Mouse (Mus musculus) monocyte, adult 5-6 weeks (primary cell): ENCODE data around the gene Yod1. TPM values are rescaled to one million over a fixed set of nuclear protein-coding genes. Genes with fewer than 3 reads are reported as not detected.

Source experiments
- ATAC-seq: fragments of 153-309, 156-312 bp; replicated peaks from 2 replicates; pipeline ENCODE4 v1.8.0; 2017; ENCODE audit warnings: mild to moderate bottlenecking; ENCODE audit not compliant: low TSS enrichment, insufficient number of reproducible peaks, severe bottlenecking, poor library complexity, low FRiP score
- total RNA-seq: library from RNA; stranded (forward); fragments of 200-1000, 200-491, 200-594 nt; gene quantifications from 3 replicates; pipeline ENCODE4 v1.2.3, GENCODE M21; 2017

Yod1 gene
- total RNA-seq, 1 experiment from 2014 or later: 7.4 TPM

DNA sequence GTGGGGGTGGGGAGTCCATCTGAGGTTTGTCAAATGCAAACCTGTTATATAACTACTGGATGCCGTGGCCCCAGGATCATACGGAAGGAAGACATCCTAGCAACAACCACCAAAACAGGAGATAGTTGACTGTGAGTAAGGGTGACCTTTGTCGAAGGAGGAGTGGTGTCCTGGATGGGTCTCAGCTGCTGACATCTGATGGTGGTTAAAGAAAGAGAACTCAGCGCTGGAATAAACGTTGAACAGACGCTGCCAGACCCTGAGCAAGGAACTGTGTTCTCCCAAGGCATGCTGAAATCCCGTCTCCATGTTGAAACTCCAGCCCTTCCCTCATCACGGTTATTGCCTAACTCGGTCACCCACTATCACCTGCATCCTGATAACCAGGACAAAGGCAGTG, 42.6 kb downstream of the Yod1 start:
- ATAC-seq: no peak

DNA sequence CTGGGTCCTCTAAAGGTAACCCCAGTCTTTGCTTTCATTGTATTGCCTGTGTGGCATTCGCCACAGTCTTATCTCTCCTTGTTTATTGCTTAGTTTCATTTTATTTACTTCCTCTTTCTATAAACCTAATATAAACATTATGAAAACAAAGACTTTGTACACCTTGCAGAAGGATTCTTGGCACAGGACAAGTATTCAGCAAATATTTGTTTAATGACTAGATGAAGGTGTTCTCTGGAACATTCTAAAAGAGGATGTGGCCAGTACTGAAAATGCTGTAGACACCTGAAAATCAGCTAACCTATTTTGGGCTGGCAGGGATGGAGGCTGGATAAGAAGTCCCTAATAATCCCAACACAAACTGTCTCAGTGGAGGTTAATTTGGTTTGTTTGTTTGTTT, 44.5 kb downstream of the Yod1 start:
- no peak for ATAC-seq

DNA sequence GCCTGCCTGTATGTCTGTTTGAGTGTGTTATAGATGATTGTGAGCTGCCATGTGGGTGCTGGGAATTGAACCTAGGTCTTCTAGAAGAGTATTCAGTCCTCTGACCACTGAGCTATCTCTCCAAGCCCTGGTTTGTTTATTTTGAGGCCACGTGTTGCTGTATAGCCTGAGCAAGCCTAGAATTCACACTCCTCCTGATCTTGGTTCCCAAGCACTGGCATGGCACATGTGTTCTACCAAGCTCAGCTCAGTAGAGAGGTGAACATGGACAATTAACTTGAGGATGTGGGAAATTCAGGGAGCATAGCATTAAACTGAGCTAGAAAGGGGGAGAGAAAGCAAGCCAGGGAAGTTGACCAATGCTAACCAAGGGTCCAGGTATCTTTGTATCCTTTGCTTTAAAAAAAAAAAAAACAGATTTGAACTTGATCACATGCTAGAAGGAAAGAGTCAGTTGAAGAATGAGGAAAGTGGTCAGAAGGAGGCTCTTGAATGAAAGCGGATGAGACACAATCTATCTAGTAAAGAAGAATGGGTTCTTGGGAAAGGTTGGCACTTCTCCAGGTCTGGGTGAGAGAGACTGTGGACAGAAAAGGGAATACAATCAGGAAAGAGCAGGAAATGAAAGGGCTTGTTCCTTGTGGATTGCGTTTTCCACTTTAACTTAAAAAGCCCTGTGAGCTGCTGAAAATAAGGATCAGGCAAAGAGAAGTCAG, 45.1 kb downstream of the Yod1 start:
- no peak for ATAC-seq

DNA sequence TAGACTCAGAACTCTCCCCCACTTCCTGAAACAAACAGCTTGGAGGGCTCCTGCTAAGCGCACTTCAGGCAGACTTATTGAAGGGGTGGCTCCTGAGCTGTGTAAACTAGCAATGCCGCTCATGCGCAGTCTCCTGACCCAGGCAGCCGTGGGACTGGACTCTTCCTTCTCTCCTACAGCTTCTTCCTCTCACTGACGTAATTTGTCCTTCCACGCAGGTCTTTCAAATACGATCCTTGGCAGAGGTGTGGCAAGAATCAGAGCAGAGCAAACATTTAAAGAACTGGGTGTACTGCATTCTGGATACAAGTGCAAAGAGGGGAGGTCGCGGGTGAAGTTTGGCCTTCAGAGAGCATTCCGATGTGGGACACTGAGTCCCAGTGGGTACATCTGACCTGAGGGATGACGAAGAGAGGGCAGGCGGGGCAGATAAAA, 46.9 kb downstream of the Yod1 start:
- no peak for ATAC-seq

GRCm38 (mm10) chr1:130767066-130767465, 49.9 kb downstream of the Yod1 start:
- ATAC-seq: no peak

DNA sequence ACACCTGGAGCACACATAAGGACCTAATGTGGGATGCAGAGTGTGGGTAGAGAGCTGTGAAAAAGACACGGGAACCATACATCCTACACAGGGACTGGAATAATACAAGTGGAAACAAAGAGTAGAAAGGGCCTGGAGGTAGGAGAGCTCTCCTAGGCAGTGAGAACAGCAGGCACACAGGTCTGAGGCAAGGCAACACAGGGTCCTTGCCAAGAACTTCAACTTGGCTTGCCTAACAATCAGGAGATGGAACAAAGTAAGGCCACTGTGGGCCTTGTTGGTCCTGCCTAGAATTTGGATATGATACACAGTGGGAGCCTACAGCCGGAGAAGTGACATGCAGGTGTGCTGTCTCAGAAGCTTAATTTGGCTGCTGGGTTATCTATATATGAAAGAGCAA, 52.8 kb downstream of the Yod1 start:
- ATAC-seq: no peak

DNA sequence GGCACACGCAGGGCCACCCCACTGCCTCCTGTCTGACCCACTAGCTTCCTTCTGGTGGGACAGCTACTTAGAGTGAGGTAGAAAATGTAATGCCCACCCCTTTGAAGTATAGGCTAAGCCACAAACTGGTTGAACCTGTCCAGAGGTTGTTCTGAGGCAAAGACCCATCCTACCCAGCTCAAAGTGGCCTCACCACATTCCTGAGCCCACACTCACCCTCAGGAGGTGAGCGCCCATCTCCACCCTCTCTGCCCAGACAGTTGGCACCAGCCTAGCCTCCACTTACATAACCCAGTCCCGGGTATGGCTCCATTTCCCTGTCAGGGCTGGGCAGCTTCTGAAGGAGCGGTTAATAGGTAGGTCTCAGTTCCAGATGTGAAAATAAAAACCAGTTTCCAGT, 53.4 kb downstream of the Yod1 start:
- ATAC-seq: no peak

DNA sequence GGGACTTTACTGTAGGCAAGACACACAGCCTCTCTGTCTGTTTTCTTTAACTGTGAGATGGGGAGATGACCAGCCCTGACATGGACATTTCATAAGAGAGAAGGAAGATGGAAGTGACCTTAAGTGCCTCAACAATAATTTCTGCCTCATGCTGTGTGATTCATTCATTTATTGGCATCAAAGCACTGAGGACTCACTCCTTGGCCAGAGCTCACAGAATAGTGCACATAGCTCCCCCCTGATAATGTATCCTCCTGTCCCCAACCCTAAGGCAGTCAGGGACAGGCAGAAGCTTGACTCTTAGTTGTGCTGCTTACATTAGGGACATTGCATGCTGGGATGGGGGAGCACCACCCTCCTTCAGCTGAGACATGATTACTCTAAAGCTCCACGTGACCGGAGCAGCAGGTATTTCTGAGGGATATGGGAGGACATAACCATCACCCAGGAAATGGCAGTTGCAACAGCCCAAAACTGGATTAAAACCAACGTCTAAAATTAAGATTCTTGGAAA, 53.9 kb downstream of the Yod1 start:
- ATAC-seq: no peak

Other genes with a start within 250 kb of the Yod1 start
- not detected in 3 replicates for gene Zp3r, start 87.7 kb upstream of the Yod1 start, total RNA-seq
- not detected in 3 replicates for gene C4bp, start 55.7 kb upstream of the Yod1 start, total RNA-seq
- gene Gm29427, start 1.5 kb upstream of the Yod1 start, total RNA-seq: not detected in 3 replicates
- 10.6 to 18.1 TPM (median 13.7 TPM) in 3 replicates for gene Pfkfb2, start 11.9 kb downstream of the Yod1 start, total RNA-seq
- gene AA986860, start 14.6 kb downstream of the Yod1 start, total RNA-seq: 0.57 to 0.58 TPM in 2 of 3 replicates, not detected in the other
- gene Fcamr, start 83.6 kb downstream of the Yod1 start, total RNA-seq: not detected in 3 replicates
- gene Pigr, start 109.4 kb downstream of the Yod1 start, total RNA-seq: 0.19 TPM in 1 of 3 replicates, not detected in the others
- gene Fcmr, start 148.3 kb downstream of the Yod1 start, total RNA-seq: 27.7 to 41.4 TPM (median 29.9 TPM) in 3 replicates
- gene Il24, start 170.1 kb downstream of the Yod1 start, total RNA-seq: not detected in 3 replicates
- gene Il20, start 194.1 kb downstream of the Yod1 start, total RNA-seq: not detected in 3 replicates
- gene Il19, start 222.8 kb downstream of the Yod1 start, total RNA-seq: 1.1 TPM in 1 of 3 replicates, not detected in the others